Mouse (Mus musculus): ENCODE measurements around the gene 4930404N11Rik. TPM values are rescaled to one million over a fixed set of nuclear protein-coding genes. Genes with fewer than 3 reads are reported as not detected.

The 4930404N11Rik gene
- polyA plus RNA-seq, 1 experiment = 0.61 TPM

DNA sequence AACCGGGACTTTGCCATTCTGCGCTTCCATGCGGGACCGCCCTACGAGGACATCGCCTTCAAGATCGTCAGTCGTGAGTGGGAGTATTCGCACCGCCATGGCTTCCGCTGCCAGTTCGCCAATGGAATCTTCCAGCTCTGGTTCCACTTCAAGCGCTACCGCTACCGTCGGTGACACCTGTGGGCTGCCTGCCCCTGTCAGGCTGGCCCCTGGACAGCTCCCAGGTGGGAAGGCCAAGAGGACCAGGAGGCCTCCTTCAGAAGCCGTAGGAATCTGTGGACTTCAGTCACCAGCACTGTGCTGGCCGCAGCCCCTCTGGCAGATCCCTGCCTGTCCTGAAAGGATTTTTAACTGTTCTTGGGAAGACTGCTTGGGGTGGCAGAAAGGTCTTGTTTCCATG lies 39.8 kb downstream of the 4930404N11Rik start:
- Histone ChIP-seq H3K4me1 (ENCODE audit: control insufficient read depth, insufficient read depth, low read length) (peaks cover 4% of the 10 kb centered on the region; the same call in 1 of the 2 replicates), H3K27ac (ENCODE audit: insufficient read depth, low read length) (no peak overlapping the region), H3K4me3 (ENCODE audit: insufficient read depth, low read length) (no peak overlapping the region)
- TF ChIP-seq CTCF (IDR thresholded peaks at IDR 0.05; ENCODE audit: borderline replicate concordance, insufficient read depth, low read length) = no peak

DNA sequence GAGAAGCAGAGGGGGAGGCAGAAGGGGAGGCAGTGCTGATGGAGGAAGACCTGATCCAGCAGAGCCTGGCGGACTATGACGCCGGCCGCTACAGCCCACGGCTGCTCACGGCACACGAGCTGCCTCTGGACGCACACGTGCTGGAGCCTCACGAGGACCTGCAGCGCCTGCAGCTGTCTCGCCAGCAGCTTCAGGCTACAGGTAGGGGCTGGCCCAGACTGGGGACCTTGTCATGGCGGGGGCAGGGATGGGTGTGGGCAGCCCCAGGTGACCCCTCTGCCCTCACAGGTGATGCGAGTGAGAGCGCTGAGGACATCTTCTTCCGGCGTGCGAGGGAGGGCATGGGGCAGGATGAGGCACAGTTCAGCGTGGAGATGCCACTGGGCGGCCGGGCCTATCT lies 40.4 kb downstream of the 4930404N11Rik start:
- no peak overlapping the region for H3K4me3 ChIP-seq (ENCODE audit: insufficient read depth, low read length)
- TF ChIP-seq CTCF (IDR thresholded peaks at IDR 0.05; ENCODE audit: borderline replicate concordance, insufficient read depth, low read length) = no peak
- no peak for TF ChIP-seq POLR2A (IDR thresholded peaks at IDR 0.05; ENCODE audit: low read depth, low read length)
- no peak overlapping the region for H3K27ac ChIP-seq (ENCODE audit: insufficient read depth, low read length)
- H3K4me1 ChIP-seq (ENCODE audit: control insufficient read depth, insufficient read depth, low read length) = peaks cover 4% of the 10 kb centered on the region; the same call in 1 of the 2 replicates

GRCm38 (mm10) chr10:81323791-81324530 lies 41.7 kb downstream of the 4930404N11Rik start:
- TF ChIP-seq POLR2A (IDR thresholded peaks at IDR 0.05; ENCODE audit: low read depth, low read length) (no peak), CTCF (IDR thresholded peaks at IDR 0.05; ENCODE audit: borderline replicate concordance, insufficient read depth, low read length) (no peak)
- no peak overlapping the region for H3K27ac ChIP-seq (ENCODE audit: insufficient read depth, low read length)
- peaks cover 2% of the 10 kb centered on the region; the same call in 1 of the 2 replicates for H3K4me1 ChIP-seq (ENCODE audit: control insufficient read depth, insufficient read depth, low read length)
- no peak overlapping the region for H3K4me3 ChIP-seq (ENCODE audit: insufficient read depth, low read length)

DNA sequence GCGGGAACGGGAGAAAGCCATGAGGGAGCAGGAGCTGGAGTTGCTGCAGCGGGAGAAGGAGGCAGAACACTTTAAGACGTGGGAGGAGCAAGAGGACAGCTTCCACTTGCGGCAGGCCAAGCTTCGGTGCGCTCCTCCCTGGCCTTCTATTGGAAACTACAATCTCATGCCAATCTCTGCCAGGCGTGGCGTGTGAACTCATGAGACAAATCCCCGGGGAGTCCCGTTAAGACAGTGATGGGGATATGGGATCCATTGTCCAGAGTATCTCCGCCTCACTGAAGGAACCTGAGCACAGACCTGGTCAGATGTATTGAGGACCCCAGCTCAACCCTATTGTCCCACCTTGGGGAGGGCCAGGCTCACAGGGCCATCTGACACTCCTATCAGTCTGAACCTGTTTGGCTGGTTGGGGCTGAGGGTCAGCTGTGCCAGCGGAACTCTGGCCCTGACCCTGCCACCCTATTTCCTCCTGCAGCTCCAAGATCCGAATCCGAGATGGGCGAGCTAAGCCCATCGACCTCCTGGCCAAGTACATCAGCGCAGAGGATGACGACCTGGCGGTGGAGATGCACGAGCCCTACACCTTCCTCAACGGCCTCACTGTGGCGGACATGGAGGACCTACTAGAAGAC lies 42.4 kb downstream of the 4930404N11Rik start:
- Histone ChIP-seq H3K4me3 (ENCODE audit: insufficient read depth, low read length) (no peak overlapping the region), H3K4me1 (ENCODE audit: control insufficient read depth, insufficient read depth, low read length) (peaks cover 3% of the 10 kb centered on the region; the same call in 1 of the 2 replicates), H3K27ac (ENCODE audit: insufficient read depth, low read length) (no peak overlapping the region)
- TF ChIP-seq POLR2A (IDR thresholded peaks at IDR 0.05; ENCODE audit: low read depth, low read length) = no peak
- TF ChIP-seq CTCF (IDR thresholded peaks at IDR 0.05; ENCODE audit: borderline replicate concordance, insufficient read depth, low read length) = no peak

- H3K4me1 ChIP-seq (ENCODE audit: control insufficient read depth, insufficient read depth, low read length) = peaks cover 3% of the 10 kb centered on the region; the same call in 1 of the 2 replicates
- no peak for TF ChIP-seq POLR2A (IDR thresholded peaks at IDR 0.05; ENCODE audit: low read depth, low read length)
- TF ChIP-seq CTCF (IDR thresholded peaks at IDR 0.05; ENCODE audit: borderline replicate concordance, insufficient read depth, low read length) = no peak
- H3K27ac ChIP-seq (ENCODE audit: insufficient read depth, low read length) = no peak overlapping the region
- H3K4me3 ChIP-seq (ENCODE audit: insufficient read depth, low read length) = peak overlapping the region; percentile 79; the same call in 1 of the 2 replicates
Observed at GRCm38 (mm10) chr10:81322444-81322843, 43.2 kb downstream of the 4930404N11Rik start.

- H3K4me3 ChIP-seq (ENCODE audit: insufficient read depth, low read length) = peak overlapping the region; percentile 79
- TF ChIP-seq CTCF (IDR thresholded peaks at IDR 0.05; ENCODE audit: borderline replicate concordance, insufficient read depth, low read length) (no peak), POLR2A (IDR thresholded peaks at IDR 0.05; ENCODE audit: low read depth, low read length) (no peak)
- H3K4me1 ChIP-seq (ENCODE audit: control insufficient read depth, insufficient read depth, low read length) = peaks cover 3% of the 10 kb centered on the region; the same call in 1 of the 2 replicates
- H3K27ac ChIP-seq (ENCODE audit: insufficient read depth, low read length) = peak overlapping the region; percentile 32
Observed at GRCm38 (mm10) chr10:81321436-81321835, 44.2 kb downstream of the 4930404N11Rik start.

- no peak for TF ChIP-seq CTCF (IDR thresholded peaks at IDR 0.05; ENCODE audit: borderline replicate concordance, insufficient read depth, low read length)
- peak; percentile 70 for TF ChIP-seq POLR2A (IDR thresholded peaks at IDR 0.05; ENCODE audit: low read depth, low read length)
- Histone ChIP-seq H3K4me3 (ENCODE audit: insufficient read depth, low read length) (peak within 1 kb of the TSS; percentile 79), H3K27ac (ENCODE audit: insufficient read depth, low read length) (peak within 1 kb of the TSS; percentile 89), H3K4me1 (ENCODE audit: control insufficient read depth, insufficient read depth, low read length) (peaks cover 3% of the 10 kb centered on the region; the same call in 1 of the 2 replicates)
Observed at GRCm38 (mm10) chr10:81320550-81321347, 44.9 kb downstream of the 4930404N11Rik start, which contains the start of gene Cactin. Cactin (plus strand) TSS chr10:81321103.

DNA sequence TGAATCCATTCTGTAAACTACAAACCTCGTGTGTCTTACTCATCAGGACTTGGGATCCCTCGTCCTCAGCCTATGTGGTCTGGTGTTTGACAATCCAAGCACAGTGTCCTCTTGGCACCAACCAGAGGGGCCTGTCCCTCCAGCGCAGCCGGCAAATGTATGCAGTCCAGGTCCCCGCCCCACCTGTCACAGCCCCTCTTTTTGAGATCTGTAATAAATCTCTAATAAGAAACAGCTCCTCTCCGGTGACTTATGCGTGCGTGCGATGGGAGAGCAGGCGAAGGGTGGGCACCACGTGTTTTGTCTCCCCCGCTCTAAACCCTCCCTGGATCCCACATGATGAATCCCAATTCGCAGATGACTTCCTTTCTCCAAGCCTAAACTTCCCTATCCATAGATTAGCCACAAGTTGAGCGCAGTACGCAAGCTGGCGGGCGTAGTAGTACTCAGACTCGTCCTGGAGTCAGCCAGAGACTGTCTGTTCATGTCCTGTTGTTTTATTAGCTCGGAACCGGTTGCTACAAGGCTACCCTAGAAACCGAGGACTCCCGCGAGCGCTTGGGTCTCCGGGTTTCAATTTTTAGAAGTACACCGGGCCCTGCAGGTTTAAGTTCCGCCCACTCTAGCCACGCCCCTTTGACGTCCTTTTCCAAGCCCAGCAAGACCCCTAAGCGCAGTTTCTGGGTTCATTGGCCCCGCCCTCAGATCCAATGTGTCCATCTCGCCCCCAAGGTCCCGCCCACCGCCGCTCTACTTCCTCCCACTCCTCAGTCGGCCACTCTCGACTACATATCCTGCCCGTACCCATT lies 45.7 kb downstream of the 4930404N11Rik start:
- peak overlapping the region; percentile 77 for H3K27ac ChIP-seq (ENCODE audit: insufficient read depth, low read length)
- peak overlapping the region; percentile 72 for H3K4me3 ChIP-seq (ENCODE audit: insufficient read depth, low read length)
- peaks cover 3% of the 10 kb centered on the region; the same call in 1 of the 2 replicates for H3K4me1 ChIP-seq (ENCODE audit: control insufficient read depth, insufficient read depth, low read length)
- TF ChIP-seq CTCF (IDR thresholded peaks at IDR 0.05; ENCODE audit: borderline replicate concordance, insufficient read depth, low read length) (no peak), POLR2A (IDR thresholded peaks at IDR 0.05; ENCODE audit: low read depth, low read length) (peak; percentile 52)

- peaks cover 3% of the 10 kb centered on the region; the same call in 1 of the 2 replicates for H3K4me1 ChIP-seq (ENCODE audit: control insufficient read depth, insufficient read depth, low read length)
Observed at GRCm38 (mm10) chr10:81319330-81319699, 46.3 kb downstream of the 4930404N11Rik start.

More at GRCm38 (mm10) chr10:81319330-81319699, 46.3 kb downstream of the 4930404N11Rik start:
- Histone ChIP-seq H3K27ac (ENCODE audit: insufficient read depth, low read length) (peak overlapping the region; percentile 77), H3K4me3 (ENCODE audit: insufficient read depth, low read length) (peak overlapping the region; percentile 72)
- TF ChIP-seq CTCF (IDR thresholded peaks at IDR 0.05; ENCODE audit: borderline replicate concordance, insufficient read depth, low read length) = no peak
- TF ChIP-seq POLR2A (IDR thresholded peaks at IDR 0.05; ENCODE audit: low read depth, low read length) = no peak

Measured in embryonic fibroblast, embryonic 13.5 days (primary cell).